Mouse (Mus musculus) ovary, postnatal 36 days (tissue): ENCODE data around the gene Grb10.
A peak's percentile ranks its signal among the peaks of the same experiment; 100 is the strongest.

ENCODE experiments used
- DNase-seq: peaks from one replicate; pipeline ENCODE4 v3.0.0; 2022; ENCODE audit warnings: low spot score, mixed read lengths

Gene Grb10

DNA sequence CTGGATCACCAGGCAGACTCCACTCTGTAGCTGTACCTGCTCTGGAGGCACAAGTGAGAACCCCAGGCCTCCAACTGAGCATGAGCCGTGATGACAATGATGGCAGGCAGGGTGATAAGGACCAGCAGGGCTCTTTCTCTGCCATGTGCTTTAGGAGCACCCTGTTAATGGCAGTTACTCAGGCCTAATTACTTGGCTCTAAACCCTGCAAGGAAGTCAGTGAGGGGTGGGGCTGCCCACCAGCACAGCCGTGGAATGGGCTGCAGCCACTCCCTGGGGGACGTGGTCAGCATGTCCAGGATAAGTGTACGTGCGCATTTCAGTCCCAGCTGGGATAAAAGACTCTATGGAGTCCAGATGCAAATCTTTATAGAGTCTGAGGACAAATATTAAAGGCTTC lies 5.7 kb downstream of the Grb10 start:
- DNase-seq, result no peak

DNA sequence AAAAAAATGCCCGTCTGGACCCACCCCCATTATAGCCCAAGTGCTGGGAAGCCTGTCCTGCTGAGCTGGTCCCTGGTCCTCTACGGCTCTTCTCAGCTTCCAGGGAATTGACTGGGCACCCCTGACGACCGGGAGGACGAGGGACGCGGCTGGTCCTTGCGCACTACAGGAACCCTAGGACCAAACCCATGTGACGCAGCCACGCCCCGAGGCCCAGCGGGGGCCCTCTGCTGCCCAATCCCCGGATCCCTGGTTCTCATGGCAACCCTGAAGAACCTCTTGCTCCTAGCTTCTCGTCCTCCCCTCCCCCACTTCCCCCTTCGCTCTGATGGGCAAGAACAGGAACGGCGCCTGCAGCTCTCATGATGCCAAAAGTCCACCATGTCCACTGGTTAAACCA lies 11.8 kb downstream of the Grb10 start:
- DNase-seq, result no peak

DNA sequence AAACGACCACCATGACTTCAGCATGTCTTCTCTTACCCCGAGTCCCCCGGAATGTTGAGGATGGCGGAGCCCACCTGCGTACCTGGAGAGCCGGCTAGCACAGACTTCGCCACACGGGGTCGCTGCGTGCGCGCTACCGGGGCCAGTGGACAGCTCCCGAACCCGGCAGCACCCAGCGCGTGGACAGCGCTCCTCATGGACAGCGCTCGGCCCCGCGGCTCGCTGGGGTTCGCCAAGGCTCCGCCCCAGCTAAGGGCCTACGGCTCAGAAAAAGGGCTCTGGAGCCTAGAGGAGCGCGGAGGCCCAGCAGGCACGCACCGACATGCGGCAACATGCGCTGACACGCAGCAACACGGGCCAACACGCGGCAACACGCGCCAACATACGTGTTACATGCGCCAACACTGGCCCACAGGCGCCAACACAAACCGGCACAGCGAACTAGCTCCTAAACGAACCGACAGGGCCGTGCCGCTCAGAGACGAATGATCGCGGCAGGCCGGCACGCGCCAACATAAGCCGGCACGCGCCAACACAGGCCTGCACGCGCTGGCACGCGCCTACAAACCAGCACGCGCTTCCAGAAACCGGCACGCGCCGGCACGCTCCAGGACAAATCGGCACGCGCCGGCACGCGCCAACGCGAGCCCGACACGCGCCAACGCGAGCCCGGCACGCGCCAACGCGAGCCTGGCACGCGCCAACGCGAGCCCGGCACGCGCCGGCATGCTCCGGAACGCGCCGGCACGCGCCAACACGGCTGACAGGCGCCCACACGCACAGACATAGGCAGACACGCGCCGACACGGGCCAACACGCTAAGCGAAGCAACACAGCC lies 12.5 kb downstream of the Grb10 start:
- peak; percentile 78 for DNase-seq

DNA sequence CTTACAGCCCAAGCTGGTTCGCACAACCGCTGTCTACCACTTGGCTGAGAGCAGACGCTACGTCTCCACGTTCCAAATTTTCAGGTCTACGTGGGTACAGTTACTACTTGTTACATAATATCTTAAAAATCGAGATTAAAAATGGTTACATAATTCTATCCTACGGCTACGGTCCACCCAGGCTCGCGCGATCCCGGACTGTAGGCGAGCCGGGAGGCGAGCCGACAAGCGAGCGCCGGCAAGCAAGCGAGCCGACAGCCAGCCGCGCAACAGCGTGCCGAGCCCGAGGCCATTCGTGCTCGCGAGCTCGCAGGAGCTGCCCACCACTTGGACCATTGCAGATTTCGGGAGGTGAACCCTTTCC lies 13.1 kb downstream of the Grb10 start:
- no peak for DNase-seq

DNA sequence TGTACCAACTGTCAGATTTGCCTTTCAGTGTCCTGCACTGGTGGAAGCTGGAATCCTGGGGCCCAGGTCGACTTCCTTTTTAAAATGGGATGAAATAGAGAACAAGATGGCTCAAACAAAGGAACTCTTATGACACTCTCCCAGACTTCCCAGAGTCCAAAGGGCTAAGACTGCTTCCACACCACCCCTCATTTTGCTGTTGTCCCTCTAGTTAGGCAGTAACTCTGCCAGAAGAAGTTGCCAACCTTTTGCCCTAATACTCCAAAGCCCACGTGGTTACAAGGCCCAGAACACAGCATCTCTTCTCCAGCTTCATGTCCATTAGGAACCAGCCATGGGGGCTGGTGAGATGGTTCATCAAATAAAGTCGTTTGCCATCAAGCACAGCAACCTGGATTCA lies 15.4 kb downstream of the Grb10 start:
- DNase-seq, result no peak

DNA sequence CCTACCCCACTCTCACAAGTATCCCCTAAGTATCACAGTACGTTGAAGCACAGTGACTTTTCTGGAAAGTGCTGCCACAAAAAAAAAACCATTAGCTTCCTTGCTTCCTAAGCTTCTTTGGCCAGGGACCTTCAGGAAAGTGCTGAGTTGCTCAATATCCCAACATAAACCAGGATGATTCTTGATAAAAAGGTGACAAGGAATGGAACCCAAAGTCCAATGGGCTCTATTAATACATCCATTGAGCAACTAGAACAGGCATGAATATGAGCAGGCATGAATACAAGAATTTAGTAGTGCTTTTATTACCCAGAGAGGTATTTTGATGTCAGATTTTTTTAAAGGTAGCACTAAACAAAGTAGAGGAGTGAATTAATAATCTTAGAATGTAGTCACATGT lies 18.8 kb downstream of the Grb10 start:
- no peak for DNase-seq

DNA sequence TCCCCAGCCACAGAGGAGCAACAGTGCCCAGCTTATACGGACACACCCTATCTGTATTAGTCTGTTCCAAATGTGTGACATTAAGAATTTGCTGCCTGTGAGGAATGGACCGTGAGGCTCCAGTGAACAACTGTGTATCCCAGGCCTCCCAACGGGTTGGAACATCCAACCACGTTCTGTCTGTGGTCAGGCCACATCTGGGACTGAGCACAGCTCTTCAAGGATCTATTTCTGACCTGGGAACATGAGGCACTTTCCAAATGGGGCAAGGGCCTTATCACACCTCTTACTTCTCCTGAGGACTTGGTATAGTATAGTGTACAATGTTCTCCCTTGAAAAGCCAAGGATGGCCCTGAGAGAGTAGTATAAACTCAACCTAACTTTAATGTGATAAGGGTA lies 19.9 kb downstream of the Grb10 start:
- no peak for DNase-seq

DNA sequence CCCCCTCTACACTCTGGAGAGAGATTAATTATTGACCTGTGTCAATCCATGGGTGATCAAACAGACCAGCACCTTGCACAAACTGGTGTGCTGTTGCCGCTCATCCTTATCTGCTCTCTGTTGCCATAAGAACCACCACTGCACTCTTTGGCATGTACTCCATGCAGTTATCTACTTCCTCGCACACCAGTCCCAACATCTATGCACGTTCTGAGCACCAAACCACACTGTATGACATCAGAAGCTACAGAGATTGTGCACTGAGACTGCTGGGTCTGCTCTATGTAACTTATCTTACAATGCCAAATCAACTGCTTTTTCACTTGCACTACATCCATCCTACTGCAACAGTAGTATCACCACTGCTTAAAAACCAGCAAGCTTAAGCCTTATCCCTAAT lies 28.4 kb downstream of the Grb10 start:
- no peak for DNase-seq

DNA sequence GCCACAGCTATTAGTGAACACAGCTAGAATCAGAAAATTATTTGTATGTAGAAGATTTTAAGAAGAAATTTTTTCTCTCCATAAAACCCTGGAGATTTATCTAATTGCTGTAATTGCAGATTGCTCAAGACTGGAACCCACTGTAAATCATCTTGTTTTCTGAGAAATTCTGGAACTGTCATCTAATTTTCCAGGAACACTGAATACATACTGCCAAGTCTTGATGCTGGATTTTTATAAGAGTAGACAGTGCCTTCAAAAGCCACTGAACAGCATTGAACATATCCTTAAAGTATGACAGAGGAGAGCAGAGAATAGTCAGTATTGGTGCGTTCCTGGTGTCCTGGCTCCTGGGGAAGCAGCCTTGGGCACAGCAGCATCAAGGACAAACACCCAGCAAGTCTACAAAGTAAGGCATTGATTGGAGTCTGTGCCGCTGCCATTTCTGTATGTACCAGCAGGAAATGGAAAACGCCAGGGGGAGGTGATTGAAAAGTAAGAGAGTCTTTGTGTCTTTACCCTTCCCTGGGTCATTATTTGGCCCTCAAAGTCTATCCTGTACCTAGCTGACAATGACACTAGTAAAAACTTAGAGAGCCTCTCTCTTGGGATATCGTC lies 38.1 kb downstream of the Grb10 start:
- no peak for DNase-seq

DNA sequence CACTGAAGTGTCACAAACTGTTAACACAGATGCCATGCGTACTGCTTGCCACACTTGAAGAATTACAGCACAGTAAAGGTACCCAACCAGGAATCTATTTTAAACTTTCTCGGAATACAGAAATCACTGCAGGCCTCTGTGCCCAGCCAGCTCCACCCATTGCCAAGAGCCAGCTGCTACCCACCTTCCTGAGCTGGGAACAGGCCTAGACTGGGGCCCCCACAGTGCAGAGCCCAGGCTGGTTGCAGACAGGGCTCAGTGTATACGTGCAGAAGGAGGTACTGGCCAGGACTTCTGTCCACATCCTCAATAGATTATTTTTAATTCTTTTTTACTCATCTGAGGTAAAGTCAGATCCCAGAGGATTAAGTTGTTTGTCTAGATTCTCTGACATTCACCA lies 39.6 kb downstream of the Grb10 start:
- no peak for DNase-seq

DNA sequence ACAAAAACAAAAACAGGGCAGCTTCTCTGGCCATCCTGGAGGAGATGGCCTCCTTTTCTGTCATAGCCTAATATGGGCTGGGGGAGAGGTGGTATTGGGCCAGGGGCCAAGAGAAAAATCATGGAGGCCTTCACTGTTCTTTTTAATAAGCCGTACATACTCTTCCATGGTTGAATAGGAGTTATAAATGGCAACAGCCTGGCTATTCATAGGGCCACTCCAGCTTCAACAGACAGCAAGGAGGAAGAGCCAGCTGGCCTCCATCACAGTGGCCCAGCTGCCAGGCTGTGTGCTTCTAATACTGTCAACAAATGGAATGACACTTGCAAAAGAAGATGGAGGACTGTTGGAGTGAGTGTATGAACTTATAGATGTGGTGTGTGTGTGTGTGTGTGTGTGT lies 41.4 kb downstream of the Grb10 start:
- no peak for DNase-seq

DNA sequence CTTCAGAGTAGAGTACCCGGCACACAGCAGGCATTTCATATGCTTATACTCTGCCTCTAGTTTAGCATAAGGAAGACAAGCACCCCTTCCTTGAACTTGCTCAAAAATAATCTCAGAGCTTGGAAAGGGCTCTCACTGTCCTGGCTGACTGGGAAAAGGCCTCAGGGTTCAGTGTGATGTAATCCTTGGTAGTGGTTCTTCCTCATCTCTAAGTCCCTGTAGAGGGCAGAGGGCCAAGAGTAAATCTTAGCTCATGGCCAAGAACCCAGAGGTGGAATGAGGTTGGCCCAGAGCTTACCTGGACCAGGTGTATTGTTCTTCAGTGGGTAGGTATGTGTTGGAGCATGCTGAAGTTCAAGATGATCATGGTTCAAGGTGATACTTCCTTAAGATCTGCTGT lies 43.1 kb downstream of the Grb10 start:
- DNase-seq, result no peak

DNA sequence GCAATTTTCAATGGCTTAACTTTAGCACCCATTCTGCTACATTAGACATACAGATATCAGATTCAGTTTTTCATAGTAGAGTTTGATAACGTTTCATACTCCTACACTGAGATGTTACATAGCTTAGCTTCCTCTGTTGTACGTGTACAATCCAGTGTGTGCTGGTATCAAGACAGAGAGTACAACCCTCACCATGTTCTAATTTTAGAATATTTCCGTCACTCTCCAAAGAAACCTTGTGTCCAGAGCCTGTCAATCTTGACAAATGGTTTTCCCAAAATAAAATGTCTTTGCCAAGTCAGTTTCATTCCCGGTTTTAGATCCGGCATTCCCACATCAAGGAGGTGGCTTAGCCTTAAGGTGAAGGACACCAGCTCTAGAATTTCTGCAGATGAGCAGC lies 44.7 kb downstream of the Grb10 start:
- no peak for DNase-seq

DNA sequence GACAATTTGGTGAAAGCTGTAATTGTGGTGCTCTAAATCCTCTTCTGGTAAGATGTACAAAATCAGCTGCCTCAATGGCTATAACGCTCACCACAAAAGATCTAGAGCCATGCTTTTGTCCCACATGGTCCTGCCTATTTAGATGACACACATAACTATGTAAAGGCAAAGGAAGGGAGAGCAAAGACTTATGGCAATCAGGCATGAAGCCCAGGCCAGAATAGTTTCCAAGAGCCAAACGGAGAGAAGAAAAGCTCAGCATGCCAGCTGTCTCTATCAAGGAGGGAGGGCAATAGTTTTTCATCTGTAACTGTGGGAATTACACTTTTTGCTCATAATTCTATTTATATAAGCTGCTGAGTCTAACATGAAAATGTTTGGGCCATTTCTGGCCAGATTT lies 45.3 kb downstream of the Grb10 start:
- no peak for DNase-seq

DNA sequence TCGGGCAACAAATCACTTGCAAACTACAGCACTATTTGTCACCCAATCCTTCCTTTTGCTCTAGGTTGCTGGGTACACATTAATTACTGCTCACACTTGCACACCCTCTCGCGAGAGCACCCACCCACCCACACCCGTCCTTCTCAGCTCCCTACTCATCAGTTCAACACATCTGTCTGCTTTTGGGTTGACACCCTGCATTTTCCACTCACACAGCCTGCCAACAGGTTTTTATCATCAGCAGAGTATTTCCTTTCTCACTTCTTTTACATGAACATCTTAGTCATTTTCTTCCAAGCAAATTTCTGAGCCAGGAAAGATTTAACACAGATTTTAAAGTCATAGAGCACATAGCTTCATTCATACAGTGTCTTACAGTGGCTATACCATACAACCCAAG lies 48.6 kb downstream of the Grb10 start:
- DNase-seq, result no peak

DNA sequence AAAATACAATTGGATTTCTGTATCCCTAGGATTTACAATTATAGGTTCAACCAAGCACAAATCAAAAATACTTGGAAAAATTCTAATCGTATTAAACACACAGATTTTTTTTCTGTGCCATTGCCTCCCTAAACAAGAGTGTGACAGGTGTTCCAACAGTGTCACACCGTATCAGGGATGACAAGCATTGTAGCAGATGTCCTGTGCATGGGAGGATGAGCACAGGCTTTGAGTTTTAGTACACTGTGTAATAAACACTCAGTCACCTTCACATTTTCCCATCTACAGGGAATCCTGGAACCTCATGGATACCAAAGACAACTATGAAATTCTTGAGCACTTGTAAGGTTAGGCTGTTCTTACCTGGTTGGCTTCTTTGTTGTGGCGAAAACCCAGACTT lies 51.2 kb downstream of the Grb10 start:
- DNase-seq, result no peak

DNA sequence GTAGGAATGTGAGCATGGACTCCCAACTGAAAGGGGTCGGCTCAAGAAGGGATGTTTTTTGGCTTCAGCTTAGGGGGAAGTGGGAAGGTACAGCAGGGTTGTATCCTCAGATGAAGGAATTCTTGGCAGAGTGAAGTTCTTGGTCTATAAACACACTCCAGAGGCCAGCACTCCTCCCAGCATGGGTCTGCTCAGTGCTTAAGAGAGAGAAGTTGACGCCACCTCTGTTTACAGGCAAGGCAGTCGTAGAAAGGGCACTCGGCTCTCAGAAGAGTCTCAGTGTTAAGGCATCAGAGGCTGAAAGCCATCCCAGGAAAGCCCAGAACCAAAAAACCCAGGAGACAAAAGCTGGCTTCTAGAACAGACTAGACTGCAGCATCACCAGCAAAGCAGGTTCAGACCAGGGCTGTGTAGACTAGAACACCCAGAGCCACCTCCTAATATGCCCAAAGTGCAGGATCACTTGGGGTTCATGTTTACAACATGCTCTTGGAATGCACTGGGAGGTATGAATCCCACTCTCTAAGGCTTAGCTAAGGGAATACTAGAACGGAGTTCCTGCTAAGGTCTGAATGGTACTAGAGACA lies 59.8 kb downstream of the Grb10 start:
- DNase-seq, result no peak

DNA sequence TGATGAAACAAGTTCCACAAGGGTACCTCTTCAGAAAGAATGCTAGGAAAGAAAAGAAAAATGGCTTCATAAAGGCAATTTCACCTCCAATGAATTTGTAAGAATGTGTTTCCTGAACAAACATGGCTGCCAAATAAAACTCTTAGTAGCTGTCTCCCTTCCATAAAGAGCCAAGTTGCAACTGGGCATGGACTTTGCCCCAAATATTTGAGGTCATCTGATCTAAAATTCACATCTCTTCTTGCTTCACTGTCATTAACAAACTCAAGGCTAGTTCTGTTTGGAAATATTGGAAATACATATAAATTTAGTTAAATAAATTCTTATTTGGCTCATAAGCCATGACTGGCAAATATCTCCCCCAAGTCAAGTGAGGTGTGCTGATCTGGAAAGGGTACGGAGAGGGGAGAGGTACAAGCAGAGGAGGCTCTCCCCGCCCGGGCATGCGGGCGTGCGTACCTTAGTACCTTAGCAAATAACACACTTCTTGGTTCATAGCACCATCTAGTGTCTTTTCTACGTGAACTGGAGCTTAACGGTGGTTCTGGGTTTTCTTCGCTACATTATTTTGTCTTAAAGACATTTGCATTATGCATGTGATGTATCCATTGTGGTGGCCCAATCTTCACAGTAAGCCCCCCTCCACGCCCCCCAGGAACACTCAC lies 63.8 kb downstream of the Grb10 start:
- DNase-seq, result no peak

DNA sequence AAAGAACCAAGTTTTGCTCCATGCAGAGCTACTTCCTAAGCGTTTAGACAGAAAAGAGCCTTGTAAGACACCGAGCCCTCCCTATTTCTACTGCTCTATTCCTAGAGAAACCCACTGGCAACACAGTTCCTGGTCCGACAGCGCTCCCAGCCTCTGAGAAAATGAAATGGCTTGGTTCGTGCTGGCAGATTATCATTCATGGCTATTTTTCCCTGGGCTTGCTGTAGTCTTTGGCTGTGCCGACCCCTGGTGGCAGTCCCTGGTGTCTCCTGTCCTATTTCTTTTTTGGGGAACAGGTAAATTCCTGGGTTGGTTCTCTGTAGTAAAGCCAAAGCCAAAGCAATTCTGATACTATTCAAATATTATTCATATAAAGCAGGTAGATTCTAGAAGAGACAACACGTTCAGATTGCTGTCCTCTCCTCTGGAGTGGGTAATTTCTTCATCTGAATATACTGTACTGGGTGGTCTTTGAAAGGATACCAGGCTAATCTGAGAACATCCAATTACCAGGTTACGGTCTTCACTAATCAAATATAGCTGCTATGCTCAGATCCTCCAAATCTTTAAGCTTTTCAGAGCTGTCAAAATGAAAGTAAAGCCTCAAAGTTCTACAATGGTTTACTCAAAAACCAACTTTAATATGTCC lies 65.0 kb downstream of the Grb10 start:
- peak; percentile 76 for DNase-seq

DNA sequence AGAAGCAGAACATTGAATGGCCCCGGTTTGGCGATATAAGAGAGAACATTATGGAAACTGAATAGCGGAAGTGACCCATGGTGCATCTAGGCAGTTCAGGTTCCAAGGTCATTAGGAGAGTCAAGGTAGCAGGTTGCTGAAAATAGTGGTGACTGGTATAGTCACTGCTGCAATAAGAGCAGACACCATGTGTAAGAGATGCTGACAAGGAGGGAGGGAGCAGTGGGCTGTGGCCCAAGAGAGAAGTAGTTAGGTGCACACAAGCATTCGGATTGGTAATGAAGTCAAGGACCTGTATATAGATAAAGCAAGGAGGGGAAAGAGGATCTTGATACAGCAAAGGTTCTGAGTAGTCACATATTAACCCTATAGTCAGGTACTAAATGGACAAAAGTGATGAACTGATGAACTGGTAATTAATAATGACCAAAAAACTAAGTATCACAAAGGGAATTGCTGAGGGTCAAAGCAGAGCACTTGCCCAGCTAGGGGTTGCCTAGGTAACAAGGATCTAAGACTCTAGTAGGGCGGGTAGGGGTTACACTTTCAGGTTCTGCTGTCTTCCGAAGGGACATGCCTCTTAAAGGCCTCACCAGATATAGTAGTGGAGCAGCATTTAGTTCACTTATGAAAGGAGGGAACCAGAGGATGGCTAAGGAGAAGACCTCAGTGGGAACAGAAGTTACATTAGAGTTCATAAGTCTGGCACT lies 65.9 kb downstream of the Grb10 start:
- no peak for DNase-seq

DNA sequence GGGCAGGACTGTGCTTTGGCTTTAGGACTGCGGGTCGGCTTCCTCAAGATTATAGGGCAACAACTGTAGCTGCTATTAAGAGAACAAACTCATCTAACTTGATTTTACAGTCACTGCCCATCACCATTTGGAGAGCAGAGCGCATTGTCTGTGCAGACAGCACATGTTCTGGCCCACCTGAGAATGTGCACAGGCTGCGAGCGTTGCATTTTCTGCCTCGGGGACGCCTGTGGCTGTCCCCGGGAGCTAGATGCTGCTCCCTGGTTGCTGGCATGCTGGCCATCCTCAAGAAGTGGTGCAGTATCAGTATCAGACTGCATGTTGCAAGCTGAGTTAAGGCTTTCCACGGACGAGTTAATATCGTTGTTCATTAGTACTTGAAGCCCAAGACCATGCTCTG lies 68.2 kb downstream of the Grb10 start:
- DNase-seq, result no peak

DNA sequence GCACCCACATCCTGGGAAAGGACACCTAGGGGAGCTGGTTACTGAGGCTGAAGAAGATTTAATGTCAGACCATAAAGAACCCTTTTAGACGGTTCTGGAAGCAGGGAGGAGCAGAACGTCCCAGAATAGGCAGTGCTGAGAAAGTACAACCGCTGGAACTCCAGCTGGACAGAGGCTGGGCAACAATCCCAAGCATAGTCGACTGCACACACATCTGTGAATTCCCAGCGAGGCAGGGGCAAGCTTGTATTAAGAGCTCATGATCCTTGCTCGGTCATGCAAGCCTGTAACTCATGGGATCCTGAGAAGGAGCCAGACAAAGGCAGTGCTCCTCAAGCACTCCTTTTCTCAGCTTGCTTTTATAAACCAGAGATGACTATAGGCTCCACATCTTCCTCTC lies 69.7 kb downstream of the Grb10 start:
- no peak for DNase-seq
